ENCODE assay signal across 9 mouse cellular contexts in the genomic region with DNA sequence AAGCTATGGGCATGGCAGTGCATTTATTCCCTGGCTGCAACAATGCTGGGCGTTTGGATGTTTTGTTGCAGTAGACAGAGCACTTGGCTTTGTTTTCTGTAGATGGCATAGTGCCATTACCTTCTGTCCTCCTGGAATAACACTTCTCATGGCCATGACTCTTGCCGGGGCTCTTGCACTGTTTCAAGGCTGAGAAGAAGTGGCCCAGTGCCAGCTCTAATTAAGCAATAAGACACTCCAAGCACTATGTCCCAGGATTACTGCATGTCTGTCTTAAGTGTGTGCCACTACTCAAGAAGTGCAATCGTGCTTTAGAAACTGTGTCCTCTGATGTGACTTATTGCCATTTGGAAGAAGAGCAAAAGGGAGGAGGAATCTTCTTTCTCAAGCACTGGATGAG.
A peak's percentile ranks its signal among the peaks of the same experiment; 100 is the strongest.
DNase-seq lines count a peak whose midpoint lies in the region; ATAC-seq and TF ChIP-seq lines count a peak whose summit lies in the region.
"Had no signal": no experiment of that assay in that cellular context is flagged by ENCODE, and none has a peak within 500 bp of the region (broad histone marks: within the 10 kb centered on the region; RNA-seq: fewer than 3 reads in every experiment).

No protein-coding gene starts in this region.

- ATAC-seq in embryonic facial prominence, embryonic 14.5 days (ENCODE audit: low read depth) = peak; percentile 65; the same call in 1 of the 2 replicates
- peak; percentile 24; the same call in 1 of the 2 replicates for ATAC-seq in lung, embryonic 14.5 days (ENCODE audit: insufficient read depth)
- peak; percentile 64 for ATAC-seq in forebrain, embryonic 16.5 days
- no peak for ATAC-seq in erythroid progenitor cell, adult 5-6 weeks (replicated peaks; ENCODE audit: low FRiP score, poor library complexity, severe bottlenecking)

- H3K4me3 ChIP-seq in embryonic facial prominence, embryonic 14.5 days (ENCODE audit: low read depth, low read length) = no peak overlapping the region
- H3K4me3 ChIP-seq in embryonic facial prominence, embryonic 10.5 days = no peak overlapping the region
- H3K4me3 ChIP-seq in lung, embryonic 14.5 days (ENCODE audit: low read depth, low read length) = no peak overlapping the region
- no peak overlapping the region for H3K4me3 ChIP-seq in lung, adult 2 months (replicated peaks; ENCODE audit: extremely low read depth, low read depth, low read length)
- no peak overlapping the region for H3K4me3 ChIP-seq in forebrain, embryonic 16.5 days (replicated peaks; ENCODE audit: low read length)
- H3K4me3 ChIP-seq: neural tube, embryonic 13.5 days had no signal

- no peak overlapping the region for H3K9ac ChIP-seq in embryonic facial prominence, embryonic 14.5 days (ENCODE audit: low read depth, low read length)
- no peak overlapping the region for H3K9ac ChIP-seq in lung, embryonic 14.5 days
- H3K9ac ChIP-seq in forebrain, embryonic 16.5 days (replicated peaks; ENCODE audit: low read depth, low read length) = no peak overlapping the region
- H3K9ac ChIP-seq: neural tube, embryonic 13.5 days had no signal

- H3K27me3 ChIP-seq in embryonic facial prominence, embryonic 14.5 days (replicated peaks; ENCODE audit: control insufficient read depth, insufficient read depth, low read length) = no peaks in the 10 kb centered on the region
- H3K27me3 ChIP-seq in embryonic facial prominence, embryonic 10.5 days (replicated peaks; ENCODE audit: low read depth, poor library complexity, severe bottlenecking) = no peaks in the 10 kb centered on the region
- no peaks in the 10 kb centered on the region for H3K27me3 ChIP-seq in lung, embryonic 14.5 days (ENCODE audit: insufficient read depth, low read length)
- H3K27me3 ChIP-seq in forebrain, embryonic 16.5 days (replicated peaks; ENCODE audit: control insufficient read depth, insufficient read depth, low read length) = no peaks in the 10 kb centered on the region
- H3K27me3 ChIP-seq: neural tube, embryonic 13.5 days had no signal

- no peak overlapping the region for H3K27ac ChIP-seq in embryonic facial prominence, embryonic 14.5 days (replicated peaks; ENCODE audit: low read depth, low read length)
- H3K27ac ChIP-seq in embryonic facial prominence, embryonic 10.5 days (replicated peaks) = no peak overlapping the region
- H3K27ac ChIP-seq in lung, embryonic 14.5 days (ENCODE audit: low read depth) = no peak overlapping the region
- no peak overlapping the region for H3K27ac ChIP-seq in forebrain, embryonic 16.5 days (ENCODE audit: low read length)
- H3K27ac ChIP-seq: neural tube, embryonic 13.5 days had no signal

- no peak overlapping the region for H3K4me2 ChIP-seq in embryonic facial prominence, embryonic 14.5 days (ENCODE audit: low read depth, low read length)
- no peak overlapping the region for H3K4me2 ChIP-seq in lung, embryonic 14.5 days
- H3K4me2 ChIP-seq in forebrain, embryonic 16.5 days (ENCODE audit: low read length) = no peak overlapping the region
- H3K4me2 ChIP-seq: neural tube, embryonic 13.5 days had no signal

- no peaks in the 10 kb centered on the region for H3K4me1 ChIP-seq in embryonic facial prominence, embryonic 14.5 days (ENCODE audit: control insufficient read depth, insufficient read depth, low read length)
- no peaks in the 10 kb centered on the region for H3K4me1 ChIP-seq in embryonic facial prominence, embryonic 10.5 days
- no peaks in the 10 kb centered on the region for H3K4me1 ChIP-seq in lung, embryonic 14.5 days (ENCODE audit: insufficient read depth)
- no peaks in the 10 kb centered on the region for H3K4me1 ChIP-seq in lung, adult 2 months (ENCODE audit: control insufficient read depth, insufficient read depth, low read length)
- peaks cover 5% of the 10 kb centered on the region; the same call in 1 of the 2 replicates for H3K4me1 ChIP-seq in forebrain, embryonic 16.5 days (replicated peaks; ENCODE audit: control insufficient read depth, insufficient read depth, low read length)
- H3K4me1 ChIP-seq: neural tube, embryonic 13.5 days had no signal

- no peak for TF ChIP-seq POLR2A in lung, adult 2 months (IDR thresholded peaks at IDR 0.05; ENCODE audit: borderline replicate concordance, extremely low read depth, low read depth, low read length)

- no peak for TF ChIP-seq CTCF in lung, embryonic 14.5 days (IDR thresholded peaks at IDR 0.05; ENCODE audit: low read depth)
- no peak for TF ChIP-seq CTCF in lung, adult 2 months (IDR thresholded peaks at IDR 0.05; ENCODE audit: insufficient read depth, low read length)

- WGBS in embryonic facial prominence, embryonic 14.5 days = 56% methylated on average over 3 of the region's 3 CpGs
- 78% methylated on average over 3 of the region's 3 CpGs for WGBS in embryonic facial prominence, embryonic 10.5 days
- 34% methylated on average over 3 of the region's 3 CpGs for WGBS in lung, embryonic 14.5 days
- 21% methylated on average over 3 of the region's 3 CpGs for WGBS in lung, adult 2 months
- 21% methylated on average over 3 of the region's 3 CpGs for WGBS in forebrain, embryonic 16.5 days

- peak; percentile 41 for DNase-seq in embryonic facial prominence, embryonic 14.5 days (ENCODE audit: low spot score)
- DNase-seq in embryonic facial prominence, embryonic 10.5 days (ENCODE audit: low spot score) = no peak
- peak; percentile 57 for DNase-seq in lung, embryonic 14.5 days
- no peak for DNase-seq in lung, adult 2 months
- DNase-seq in ovary, postnatal 36 days (ENCODE audit: low spot score) = peak; percentile 51
- no peak for DNase-seq in layer of hippocampus, adult 9-10 months (ENCODE audit: low spot score)

- no peaks in the 10 kb centered on the region for H3K9me3 ChIP-seq in embryonic facial prominence, embryonic 14.5 days (ENCODE audit: control insufficient read depth, low read length)
- no peaks in the 10 kb centered on the region for H3K9me3 ChIP-seq in embryonic facial prominence, embryonic 10.5 days
- no peaks in the 10 kb centered on the region for H3K9me3 ChIP-seq in lung, embryonic 14.5 days (ENCODE audit: low read depth, low read length)
- H3K9me3 ChIP-seq in forebrain, embryonic 16.5 days (ENCODE audit: control insufficient read depth, low read length) = no peaks in the 10 kb centered on the region
- H3K9me3 ChIP-seq: neural tube, embryonic 13.5 days had no signal

- H3K36me3 ChIP-seq in embryonic facial prominence, embryonic 14.5 days (ENCODE audit: control insufficient read depth, insufficient read depth, low read length) = no peaks in the 10 kb centered on the region
- H3K36me3 ChIP-seq in embryonic facial prominence, embryonic 10.5 days (replicated peaks) = no peaks in the 10 kb centered on the region
- no peaks in the 10 kb centered on the region for H3K36me3 ChIP-seq in lung, embryonic 14.5 days (ENCODE audit: insufficient read depth)
- H3K36me3 ChIP-seq in forebrain, embryonic 16.5 days (ENCODE audit: control insufficient read depth, insufficient read depth) = no peaks in the 10 kb centered on the region
- H3K36me3 ChIP-seq: neural tube, embryonic 13.5 days had no signal

Comparison
In these comparisons a context has a peak if more than half of its experiments do, and no peak if none do; other contexts are left out.
1. DNase-seq: peak in embryonic facial prominence, embryonic 14.5 days (single experiment), lung, embryonic 14.5 days (single experiment) and ovary, postnatal 36 days (single experiment); none in embryonic facial prominence, embryonic 10.5 days (single experiment), lung, adult 2 months (single experiment) and layer of hippocampus, adult 9-10 months (single experiment).